Mouse (Mus musculus) limb, embryonic 10.5 days (tissue): ENCODE results near the gene Carhsp1. TPM values are rescaled to one million over a fixed set of nuclear protein-coding genes. Genes with fewer than 3 reads are reported as not detected.

Experiments
- DNase-seq: peaks from one replicate; pipeline ENCODE4 v3.0.0-alpha.2; 2017; ENCODE audit warnings: low spot score
- H3K27ac ChIP-seq: fragments of 300-500 bp; sonication (generic); 2 replicates; pipeline ENCODE4 v1.5.1; 2016; ENCODE audit warnings: mild to moderate bottlenecking
- H3K27me3 ChIP-seq: fragments of 300-500 bp; sonication (generic); 2 replicates; pipeline ENCODE4 v1.6.1; 2016; ENCODE audit warnings: low read depth, mild to moderate bottlenecking; ENCODE audit not compliant: poor library complexity, severe bottlenecking
- H3K36me3 ChIP-seq: fragments of 300-500 bp; sonication (generic); 2 replicates; pipeline ENCODE4 v1.6.1; 2016; ENCODE audit warnings: mild to moderate bottlenecking, moderate library complexity
- H3K4me1 ChIP-seq: fragments of 300-500 bp; sonication (generic); 2 replicates; pipeline ENCODE4 v1.6.1; 2016
- H3K4me3 ChIP-seq: fragments of 300-500 bp; sonication (generic); 2 replicates; pipeline ENCODE4 v1.5.1; 2016; ENCODE audit warnings: mild to moderate bottlenecking, moderate library complexity
- H3K9me3 ChIP-seq: fragments of 300-500 bp; sonication (generic); replicated peaks from 2 replicates; pipeline ENCODE4 v1.6.1; 2016; ENCODE audit warnings: mild to moderate bottlenecking
- WGBS: fragments of 180-500 bp; shearing (Covaris S2); methylation state at CpG from one replicate; pipeline ENCODE4 v1.1.7; 2016; 5-methylcytosine and 5-hydroxymethylcytosine counted together
- polyA plus RNA-seq: library from polyadenylated mRNA; unstranded; fragments of >200 nt; fragmentation: Nextera tagmentation; extraction: Ambion mirVana; gene quantifications from 2 replicates; pipeline ENCODE4 v1.2.1, GENCODE M21; 2016

Gene Carhsp1
- polyA plus RNA-seq, 1 experiment from 2014 or later, result 166 TPM

- Histone ChIP-seq H3K9me3 (no peaks in the 10 kb centered on the region), H3K27me3 (no peaks in the 10 kb centered on the region), H3K4me3 (no peak overlapping the region), H3K36me3 (peaks cover 96% of the 10 kb centered on the region), H3K27ac (no peak overlapping the region), H3K4me1 (no peaks in the 10 kb centered on the region)
- DNase-seq, result no peak
- 92% methylated on average over 2 of the region's 2 CpGs for WGBS
These were observed 15.7 kb downstream of the Carhsp1 start for GRCm38 (mm10) chr16:8656256-8656655.

- DNase-seq, result no peak
- Histone ChIP-seq H3K4me1 (no peaks in the 10 kb centered on the region), H3K9me3 (no peaks in the 10 kb centered on the region), H3K4me3 (no peak overlapping the region), H3K27me3 (no peaks in the 10 kb centered on the region), H3K27ac (no peak overlapping the region), H3K36me3 (peaks cover 97% of the 10 kb centered on the region)
- WGBS, result 86% methylated on average over 9 of the region's 9 CpGs
These were observed 16.4 kb downstream of the Carhsp1 start for GRCm38 (mm10) chr16:8655599-8655998.

GRCm38 (mm10) chr16:8655108-8655507 lies 16.8 kb downstream of the Carhsp1 start:
- Histone ChIP-seq H3K4me3 (no peak overlapping the region), H3K27me3 (no peaks in the 10 kb centered on the region), H3K9me3 (no peaks in the 10 kb centered on the region), H3K36me3 (peaks cover 96% of the 10 kb centered on the region), H3K4me1 (no peaks in the 10 kb centered on the region), H3K27ac (no peak overlapping the region)
- DNase-seq, result no peak
- 88% methylated on average over 6 of the region's 6 CpGs for WGBS

- Histone ChIP-seq H3K9me3 (no peaks in the 10 kb centered on the region), H3K4me3 (no peak overlapping the region), H3K4me1 (no peaks in the 10 kb centered on the region), H3K36me3 (peaks cover 97% of the 10 kb centered on the region), H3K27me3 (no peaks in the 10 kb centered on the region), H3K27ac (no peak overlapping the region)
- no peak for DNase-seq
- WGBS, result 95% methylated on average over 3 of the region's 3 CpGs
These were observed 21.9 kb downstream of the Carhsp1 start for GRCm38 (mm10) chr16:8650007-8650406.

- H3K9me3 ChIP-seq, result no peaks in the 10 kb centered on the region
These were observed 26.4 kb downstream of the Carhsp1 start for GRCm38 (mm10) chr16:8645546-8645945.

GRCm38 (mm10) chr16:8643855-8644254 lies 28.1 kb downstream of the Carhsp1 start:
- Histone ChIP-seq H3K9me3 (no peaks in the 10 kb centered on the region), H3K4me3 (no peak overlapping the region), H3K27me3 (no peaks in the 10 kb centered on the region), H3K4me1 (peaks cover under 1% of the 10 kb centered on the region; the same call in 1 of the 2 replicates), H3K36me3 (peaks cover 77% of the 10 kb centered on the region), H3K27ac (no peak overlapping the region)
- DNase-seq, result peak; percentile 44
- WGBS, result 74% methylated on average over 2 of the region's 2 CpGs

More at GRCm38 (mm10) chr16:8645546-8645945, 26.4 kb downstream of the Carhsp1 start:
- WGBS, result 91% methylated on average over 6 of the region's 6 CpGs
- Histone ChIP-seq H3K4me1 (no peaks in the 10 kb centered on the region), H3K36me3 (peaks cover 93% of the 10 kb centered on the region), H3K27me3 (no peaks in the 10 kb centered on the region), H3K27ac (no peak overlapping the region), H3K4me3 (no peak overlapping the region)
- DNase-seq, result no peak

GRCm38 (mm10) chr16:8639466-8640191 lies 32.3 kb downstream of the Carhsp1 start:
- DNase-seq, result no peak
- H3K4me1 ChIP-seq, result peaks cover 20% of the 10 kb centered on the region
- H3K4me3 ChIP-seq, result no peak overlapping the region
- H3K27ac ChIP-seq, result no peak overlapping the region
- H3K27me3 ChIP-seq, result no peaks in the 10 kb centered on the region
- H3K9me3 ChIP-seq, result no peaks in the 10 kb centered on the region
- WGBS, result 94% methylated on average over 11 of the region's 11 CpGs
- H3K36me3 ChIP-seq, result peaks cover 50% of the 10 kb centered on the region

GRCm38 (mm10) chr16:8638131-8638530 lies 33.8 kb downstream of the Carhsp1 start:
- H3K36me3 ChIP-seq, result peaks cover 43% of the 10 kb centered on the region
- no peaks in the 10 kb centered on the region for H3K9me3 ChIP-seq
- peak overlapping the region; percentile 91 for H3K27ac ChIP-seq
- DNase-seq, result no peak
- peak overlapping the region; percentile 82 for H3K4me3 ChIP-seq
- H3K27me3 ChIP-seq, result no peaks in the 10 kb centered on the region
- 47% methylated on average over 7 of the region's 7 CpGs for WGBS
- H3K4me1 ChIP-seq, result peaks cover 20% of the 10 kb centered on the region

GRCm38 (mm10) chr16:8637217-8638051 lies 34.5 kb downstream of the Carhsp1 start, which contains the start of the genes Pmm2 and Tmem186:
Gene Pmm2, plus strand, starts transcription at chr16:8637674.
Gene Tmem186, minus strand, starts transcription at chr16:8637712.
- DNase-seq, result peak; percentile 86
- Histone ChIP-seq H3K36me3 (peaks cover 41% of the 10 kb centered on the region), H3K27me3 (no peaks in the 10 kb centered on the region), H3K4me1 (peaks cover 20% of the 10 kb centered on the region), H3K9me3 (no peaks in the 10 kb centered on the region), H3K4me3 (peak within 1 kb of the TSS; percentile 82), H3K27ac (peak within 1 kb of the TSS; percentile 91)
- under 1% methylated on average over 59 of the region's 59 CpGs for WGBS

- no peak for DNase-seq
- H3K4me3 ChIP-seq, result peak overlapping the region; percentile 82
- peaks cover 42% of the 10 kb centered on the region for H3K36me3 ChIP-seq
- no peaks in the 10 kb centered on the region for H3K27me3 ChIP-seq
- H3K27ac ChIP-seq, result peak overlapping the region; percentile 91
- H3K4me1 ChIP-seq, result peaks cover 20% of the 10 kb centered on the region
- no peaks in the 10 kb centered on the region for H3K9me3 ChIP-seq
- 2% methylated on average over 13 of the region's 13 CpGs for WGBS
These were observed 35.1 kb downstream of the Carhsp1 start for GRCm38 (mm10) chr16:8636867-8637216.

- Histone ChIP-seq H3K4me3 (no peak overlapping the region), H3K36me3 (peaks cover 46% of the 10 kb centered on the region), H3K27me3 (no peaks in the 10 kb centered on the region), H3K4me1 (peaks cover 12% of the 10 kb centered on the region), H3K9me3 (no peaks in the 10 kb centered on the region), H3K27ac (no peak overlapping the region)
- 91% methylated on average over 5 of the region's 5 CpGs for WGBS
- no peak for DNase-seq
These were observed 40.5 kb downstream of the Carhsp1 start for GRCm38 (mm10) chr16:8631428-8631827.

- Histone ChIP-seq H3K9me3 (no peaks in the 10 kb centered on the region), H3K4me1 (0 out of 2 replicates have a peak, but pooled peaks cover 5% of the 10 kb centered on the region), H3K36me3 (peaks cover 40% of the 10 kb centered on the region), H3K27ac (no peak overlapping the region), H3K4me3 (no peak overlapping the region), H3K27me3 (no peaks in the 10 kb centered on the region)
- DNase-seq, result no peak
- 88% methylated on average over 2 of the region's 2 CpGs for WGBS
These were observed 41.5 kb downstream of the Carhsp1 start for GRCm38 (mm10) chr16:8630419-8630818.
